ENCODE assay signal across 9 mouse cellular contexts in the genomic region with DNA sequence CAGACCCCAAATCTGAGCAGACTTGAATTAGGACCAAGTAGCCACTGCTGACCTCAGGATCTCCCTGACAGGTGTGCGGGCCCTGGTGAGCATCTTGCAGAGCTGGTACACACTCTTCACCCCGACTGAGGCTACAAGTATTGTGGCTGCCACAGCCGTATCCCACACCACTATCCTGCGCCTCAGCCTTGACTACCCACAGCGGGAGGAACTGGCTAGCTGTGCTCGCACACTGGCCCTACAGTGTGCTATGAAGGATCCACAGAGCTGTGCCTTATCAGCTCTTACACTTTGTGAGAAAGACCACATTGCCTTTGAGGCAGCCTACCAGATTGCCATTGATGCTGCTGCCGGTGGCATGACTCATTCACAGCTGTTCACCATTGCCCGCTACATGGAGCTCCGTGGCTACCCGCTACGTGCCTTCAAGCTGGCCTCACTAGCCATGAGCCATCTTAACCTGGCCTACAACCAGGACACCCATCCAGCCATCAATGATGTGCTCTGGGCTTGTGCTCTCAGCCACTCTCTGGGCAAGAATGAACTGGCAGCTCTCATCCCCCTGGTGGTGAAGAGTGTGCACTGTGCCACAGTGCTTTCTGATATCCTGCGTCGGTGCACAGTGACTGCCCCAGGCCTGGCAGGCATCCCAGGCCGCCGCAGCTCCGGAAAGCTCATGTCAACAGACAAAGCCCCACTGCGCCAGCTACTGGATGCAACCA. TPM values are rescaled to one million over a fixed set of nuclear protein-coding genes. Genes with fewer than 3 reads are reported as not detected.
A peak's percentile ranks its signal among the peaks of the same experiment; 100 is the strongest.
DNase-seq lines count a peak whose midpoint lies in the region; ATAC-seq and TF ChIP-seq lines count a peak whose summit lies in the region.
"Had no signal": no experiment of that assay in that cellular context is flagged by ENCODE, and none has a peak within 500 bp of the region (broad histone marks: within the 10 kb centered on the region; RNA-seq: fewer than 3 reads in every experiment).

No protein-coding gene starts in this region.

- peak; percentile 78 for ATAC-seq in CD4-positive, CD25-positive, alpha-beta regulatory T cell, adult 4 months
- ATAC-seq in erythroid progenitor cell, adult 5-6 weeks (replicated peaks; ENCODE audit: low FRiP score, poor library complexity, severe bottlenecking), result peak; percentile 89
- ATAC-seq in neural tube, embryonic 15.5 days (ENCODE audit: low FRiP score), result peak; percentile 43

- no peak overlapping the region for H3K4me3 ChIP-seq in lung, adult 2 months (replicated peaks; ENCODE audit: extremely low read depth, low read depth, low read length)
- H3K4me3 ChIP-seq in neural tube, embryonic 15.5 days (replicated peaks), result no peak overlapping the region
- H3K4me3 ChIP-seq: erythroblast, embryonic 14.5 days had no signal

- intact Hi-C loops in heart, postnatal 36 days (cut with DNase I), result no loop called here

- H3K9me3 ChIP-seq in neural tube, embryonic 15.5 days (replicated peaks), result no peaks in the 10 kb centered on the region

- H3K4me1 ChIP-seq in lung, adult 2 months (ENCODE audit: control insufficient read depth, insufficient read depth, low read length), result 0 out of 2 replicates have a peak, but pooled peaks cover 2% of the 10 kb centered on the region
- H3K4me1 ChIP-seq in neural tube, embryonic 15.5 days, result 0 out of 2 replicates have a peak, but pooled peaks cover 3% of the 10 kb centered on the region

- peak; percentile 85 for TF ChIP-seq CTCF in lung, adult 2 months (IDR thresholded peaks at IDR 0.05; ENCODE audit: insufficient read depth, low read length)

- H3K36me3 ChIP-seq in neural tube, embryonic 15.5 days, result peaks cover 62% of the 10 kb centered on the region

- WGBS in lung, adult 2 months, result 56% methylated on average over 17 of the region's 17 CpGs
- WGBS in neural tube, embryonic 15.5 days, result 62% methylated on average over 17 of the region's 17 CpGs

- DNase-seq in brain, adult 2 months (ENCODE audit: low read depth, low spot score), result peak; percentile 88
- peak; percentile 44 to 52 for DNase-seq in heart, postnatal 36 days
- peak; percentile 87 for DNase-seq in layer of hippocampus, adult 11-12 months (ENCODE audit: low spot score)
- DNase-seq in lung, adult 2 months, result peak; percentile 50
- DNase-seq in thymus, adult 18-20 months, result peak; percentile 47 to 57

- H3K27me3 ChIP-seq in neural tube, embryonic 15.5 days (replicated peaks), result no peaks in the 10 kb centered on the region

- TF ChIP-seq POLR2A in lung, adult 2 months (IDR thresholded peaks at IDR 0.05; ENCODE audit: borderline replicate concordance, extremely low read depth, low read depth, low read length), result no peak

- H3K4me2 ChIP-seq in neural tube, embryonic 15.5 days, result no peak overlapping the region

- H3K9ac ChIP-seq in neural tube, embryonic 15.5 days (replicated peaks), result no peak overlapping the region

- H3K27ac ChIP-seq in neural tube, embryonic 15.5 days (replicated peaks), result no peak overlapping the region

RNA-seq across cellular contexts. Expression of a gene that starts 7.7 kb away (rescaled TPM):
- polyA plus RNA-seq in CD4-positive, CD25-positive, alpha-beta regulatory T cell, adult 4 months (2017; shearing (Covaris generic)), result 10 to 100 TPM; 74.1 to 89.7 TPM
- 568 and 832 TPM in 2 replicates for total RNA-seq in erythroid progenitor cell, adult 5-6 weeks (2015; ENCODE audit: low replicate concordance)
- 532 and 823 TPM in 2 replicates for total RNA-seq in erythroid progenitor cell, adult 5-6 weeks (2017; ENCODE audit: low replicate concordance)
- total RNA-seq in heart, postnatal 36 days (2021), result 100 to 1,000 TPM; 100 to 101 TPM
- 42.1 and 56.1 TPM in 2 replicates for polyA plus RNA-seq in lung, adult 2 months (2012; rRNA removed)
- 57.2 and 62.7 TPM in 2 replicates for polyA plus RNA-seq in neural tube, embryonic 15.5 days (2015; fragmentation: Nextera tagmentation; extraction: Ambion mirVana)

RNA-seq across cellular contexts. Expression of a gene that starts 8.6 kb away (rescaled TPM):
- 1 to 10 TPM; 8.8 to 8.9 TPM for polyA plus RNA-seq in CD4-positive, CD25-positive, alpha-beta regulatory T cell, adult 4 months (2017; shearing (Covaris generic))
- 9.0 and 9.2 TPM in 2 replicates for total RNA-seq in erythroid progenitor cell, adult 5-6 weeks (2015; ENCODE audit: low replicate concordance)
- total RNA-seq in erythroid progenitor cell, adult 5-6 weeks (2017; ENCODE audit: low replicate concordance), result 20.5 and 23.7 TPM in 2 replicates
- total RNA-seq in heart, postnatal 36 days (2021), result 10 to 100 TPM; 17.3 to 17.4 TPM
- polyA plus RNA-seq in lung, adult 2 months (2012; rRNA removed), result 66.3 and 69.1 TPM in 2 replicates
- polyA plus RNA-seq in neural tube, embryonic 15.5 days (2015; fragmentation: Nextera tagmentation; extraction: Ambion mirVana), result 22.4 and 24.9 TPM in 2 replicates

RNA-seq across cellular contexts. Expression of a gene that starts 32.6 kb away (rescaled TPM):
- 10 to 100 TPM; 33.7 to 39.2 TPM for polyA plus RNA-seq in CD4-positive, CD25-positive, alpha-beta regulatory T cell, adult 4 months (2017; shearing (Covaris generic))
- total RNA-seq in erythroid progenitor cell, adult 5-6 weeks (2015; ENCODE audit: low replicate concordance), result 5.0 and 7.9 TPM in 2 replicates
- total RNA-seq in erythroid progenitor cell, adult 5-6 weeks (2017; ENCODE audit: low replicate concordance), result 7.8 and 9.6 TPM in 2 replicates
- 10 to 100 TPM; 15.5 to 18.9 TPM for total RNA-seq in heart, postnatal 36 days (2021)
- 4.3 and 6.1 TPM in 2 replicates for polyA plus RNA-seq in lung, adult 2 months (2012; rRNA removed)
- polyA plus RNA-seq in neural tube, embryonic 15.5 days (2015; fragmentation: Nextera tagmentation; extraction: Ambion mirVana), result 46.1 and 49.1 TPM in 2 replicates
